Mouse (Mus musculus) lung, adult 2 months (tissue): ENCODE results near the gene Rsph9. TPM values are rescaled to one million over a fixed set of nuclear protein-coding genes. Genes with fewer than 3 reads are reported as not detected.

Experiments used
- DNase-seq: peaks from one replicate; pipeline ENCODE4 v3.0.0; 2022
- H3K4me1 ChIP-seq: fragments of 200-500 bp; 2 replicates; pipeline ENCODE4 v1.6.1; 2011; ENCODE audit warnings: low read length; ENCODE audit not compliant: control insufficient read depth, insufficient read depth
- H3K4me3 ChIP-seq: fragments of 200-500 bp; replicated peaks from 2 replicates; pipeline ENCODE3; 2011; ENCODE audit warnings: low read depth, mild to moderate bottlenecking, control low read depth, low read length; ENCODE audit errors: extremely low read depth
- CTCF ChIP-seq: fragments of 200-500 bp; IDR thresholded peaks from 2 replicates; pipeline ENCODE4 v1.5.1; 2011; ENCODE audit warnings: mild to moderate bottlenecking, low read length, control low read depth; ENCODE audit not compliant: insufficient read depth
- POLR2A ChIP-seq: fragments of 200-500 bp; IDR thresholded peaks from 2 replicates; pipeline ENCODE4 v1.6.1; 2011; ENCODE audit warnings: low read depth, mild to moderate bottlenecking, control low read depth, low read length, borderline replicate concordance; ENCODE audit errors: extremely low read depth
- WGBS: fragments of 180-500 bp; shearing (Covaris S2); methylation state at CpG from one replicate; pipeline ENCODE4 v1.1.7; 2018; 5-methylcytosine and 5-hydroxymethylcytosine counted together
- polyA plus RNA-seq: library from polyadenylated mRNA; depleted of rRNA; stranded (reverse); fragments of >200 nt; gene quantifications from 2 replicates; pipeline ENCODE4 v1.2.3, GENCODE M21; 2012; rRNA removed

Gene Rsph9
- 26.0 and 28.1 TPM in 2 replicates for polyA plus RNA-seq

- Histone ChIP-seq H3K4me1 (peaks cover 7% of the 10 kb centered on the region), H3K4me3 (peak within 1 kb of the TSS; percentile 77)
- DNase-seq: peak; percentile 81
- TF ChIP-seq POLR2A (peak; percentile 44; the same call in 1 of the 2 replicates), CTCF (no peak)
- WGBS: 6% methylated on average over 37 of the region's 37 CpGs
Observed at GRCm38 (mm10) chr17:46143578-46144423, at the start of gene Rsph9. TSS of gene Rsph9 (minus strand) at chr17:46144216.

- 90% methylated on average over 2 of the region's 2 CpGs for WGBS
- TF ChIP-seq POLR2A (no peak), CTCF (no peak)
- no peak for DNase-seq
- H3K4me3 ChIP-seq: no peak overlapping the region
- H3K4me1 ChIP-seq: no peaks in the 10 kb centered on the region
Observed at GRCm38 (mm10) chr17:46188829-46189228, 44.8 kb upstream of the Rsph9 start.

- no peaks in the 10 kb centered on the region for H3K4me1 ChIP-seq
- TF ChIP-seq CTCF: no peak
- TF ChIP-seq POLR2A: no peak
- DNase-seq: no peak
- 89% methylated on average over 4 of the region's 4 CpGs for WGBS
- no peak overlapping the region for H3K4me3 ChIP-seq
Observed at GRCm38 (mm10) chr17:46182273-46182672, 38.3 kb upstream of the Rsph9 start.

- H3K4me1 ChIP-seq: no peaks in the 10 kb centered on the region
- no peak for TF ChIP-seq POLR2A
- peak; percentile 67 for TF ChIP-seq CTCF
- H3K4me3 ChIP-seq: no peak overlapping the region
- 66% methylated on average over 3 of the region's 3 CpGs for WGBS
- no peak for DNase-seq
Observed at GRCm38 (mm10) chr17:46170538-46170937, 26.5 kb upstream of the Rsph9 start.

GRCm38 (mm10) chr17:46168768-46169167, 24.8 kb upstream of the Rsph9 start:
- WGBS: 76% methylated on average over 5 of the region's 5 CpGs
- DNase-seq: no peak
- TF ChIP-seq CTCF (no peak), POLR2A (no peak)
- no peaks in the 10 kb centered on the region for H3K4me1 ChIP-seq
- no peak overlapping the region for H3K4me3 ChIP-seq

GRCm38 (mm10) chr17:46168318-46168717, 24.3 kb upstream of the Rsph9 start:
- 26% methylated on average over 5 of the region's 5 CpGs for WGBS
- no peaks in the 10 kb centered on the region for H3K4me1 ChIP-seq
- DNase-seq: no peak
- TF ChIP-seq POLR2A: no peak
- TF ChIP-seq CTCF: no peak
- no peak overlapping the region for H3K4me3 ChIP-seq

- DNase-seq: no peak
- 86% methylated on average over 11 of the region's 11 CpGs for WGBS
- Histone ChIP-seq H3K4me3 (no peak overlapping the region), H3K4me1 (no peaks in the 10 kb centered on the region)
- no peak for TF ChIP-seq POLR2A
- TF ChIP-seq CTCF: 0 out of 2 replicates have a peak, but pooled peaks have one; percentile 15
Observed at GRCm38 (mm10) chr17:46167014-46167413, 23.0 kb upstream of the Rsph9 start.

GRCm38 (mm10) chr17:46166270-46166669, 22.3 kb upstream of the Rsph9 start:
- WGBS: 58% methylated on average over 5 of the region's 5 CpGs
- TF ChIP-seq POLR2A: no peak
- DNase-seq: no peak
- H3K4me1 ChIP-seq: no peaks in the 10 kb centered on the region
- no peak overlapping the region for H3K4me3 ChIP-seq

DNA sequence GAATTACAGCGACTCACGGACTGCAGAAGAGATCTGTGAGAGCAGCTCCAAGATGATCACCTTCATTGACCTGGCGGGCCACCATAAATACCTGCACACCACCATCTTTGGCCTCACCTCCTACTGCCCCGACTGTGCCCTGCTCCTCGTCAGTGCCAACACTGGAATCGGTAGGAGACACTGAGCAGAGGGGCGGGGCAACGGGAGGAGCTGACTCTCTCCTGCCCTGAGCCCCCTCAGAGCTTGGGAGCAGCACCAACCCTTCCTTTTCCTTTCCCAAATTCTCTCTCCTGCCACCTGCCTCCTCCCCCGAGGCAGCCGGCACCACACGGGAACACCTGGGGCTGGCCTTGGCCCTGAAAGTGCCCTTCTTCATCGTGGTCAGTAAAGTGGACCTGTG, 21.4 kb upstream of the Rsph9 start:
- H3K4me3 ChIP-seq: no peak overlapping the region
- no peaks in the 10 kb centered on the region for H3K4me1 ChIP-seq
- no peak for DNase-seq
- no peak for TF ChIP-seq POLR2A
- no peak for TF ChIP-seq CTCF
- WGBS: 84% methylated on average over 12 of the region's 12 CpGs

DNA sequence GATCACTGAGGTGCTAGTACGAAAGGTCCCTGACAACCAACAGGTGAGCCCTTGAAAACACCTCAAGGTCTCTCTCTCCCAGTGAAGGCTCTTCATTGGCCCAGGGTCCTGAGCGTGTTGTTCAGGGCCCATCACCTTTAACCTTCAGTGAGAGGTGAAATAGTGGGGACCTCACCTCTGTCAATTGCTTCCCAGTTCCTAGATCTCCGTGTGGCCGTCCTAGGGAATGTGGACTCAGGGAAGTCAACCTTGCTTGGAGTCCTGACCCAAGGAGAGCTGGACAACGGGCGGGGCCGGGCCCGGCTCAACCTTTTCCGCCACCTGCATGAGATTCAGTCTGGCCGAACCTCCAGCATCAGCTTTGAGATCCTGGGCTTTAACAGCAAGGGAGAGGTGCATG, 20.8 kb upstream of the Rsph9 start:
- 90% methylated on average over 10 of the region's 10 CpGs for WGBS
- H3K4me1 ChIP-seq: peaks cover under 1% of the 10 kb centered on the region; the same call in 1 of the 2 replicates
- H3K4me3 ChIP-seq: no peak overlapping the region
- TF ChIP-seq CTCF (no peak), POLR2A (no peak)
- no peak for DNase-seq

DNA sequence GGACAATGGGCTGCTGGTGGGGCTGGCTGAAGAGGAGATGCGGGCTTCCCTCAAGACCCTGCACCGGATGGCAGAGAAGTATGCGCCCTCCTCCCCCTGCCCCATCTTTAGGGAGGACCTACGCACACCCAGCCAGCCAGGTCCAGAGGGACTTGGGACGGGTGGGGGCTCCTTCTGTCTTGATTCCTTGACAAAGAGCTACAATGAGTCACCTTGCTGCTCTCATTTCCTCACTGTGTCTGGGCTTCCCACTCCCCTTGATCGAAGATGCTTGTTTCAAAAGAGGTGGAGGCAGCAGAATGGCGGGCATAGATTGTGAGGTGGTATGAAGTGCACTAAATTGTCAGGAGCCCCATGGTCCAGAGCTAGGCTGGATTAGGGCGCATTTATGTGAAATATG, 20.3 kb upstream of the Rsph9 start:
- TF ChIP-seq CTCF (no peak), POLR2A (no peak)
- Histone ChIP-seq H3K4me1 (peaks cover 4% of the 10 kb centered on the region; the same call in 1 of the 2 replicates), H3K4me3 (no peak overlapping the region)
- DNase-seq: no peak
- 92% methylated on average over 8 of the region's 8 CpGs for WGBS
